Mouse (Mus musculus) urinary bladder, postnatal 36 days (tissue): ENCODE measurements around the gene Zdhhc19.
A peak's percentile ranks its signal among the peaks of the same experiment; 100 is the strongest.

Experiments used
- DNase-seq, 2 experiments: peaks; one replicate each; pipeline ENCODE4 v3.0.0; 2022; ENCODE audit warnings: low spot score in 2 of 2, mixed read lengths in 1 of 2

Zdhhc19 gene

DNA sequence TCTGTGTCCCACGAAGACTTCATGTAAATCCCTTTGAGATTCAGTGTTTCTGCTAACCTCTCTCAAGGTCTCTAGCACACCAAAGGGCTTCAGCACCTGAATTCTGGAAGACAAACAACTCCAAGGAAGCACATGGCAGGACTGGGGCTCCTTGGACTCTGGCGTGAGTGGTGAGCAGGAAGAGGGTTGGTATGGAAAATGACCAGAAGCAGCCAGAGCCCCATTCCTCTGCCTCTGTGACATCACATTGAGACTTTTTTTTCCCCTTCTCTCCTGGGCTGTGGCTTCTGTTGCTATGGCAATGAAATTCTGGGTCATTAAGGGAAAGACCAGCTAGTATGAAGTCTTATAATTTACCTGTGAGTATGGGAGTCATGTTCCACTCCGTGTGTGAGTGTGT is at the start of gene Zdhhc19:
TSS of gene Zdhhc19 (plus strand) at position 301 of the 400 bp plus-strand sequence.
- no peak for DNase-seq

DNA sequence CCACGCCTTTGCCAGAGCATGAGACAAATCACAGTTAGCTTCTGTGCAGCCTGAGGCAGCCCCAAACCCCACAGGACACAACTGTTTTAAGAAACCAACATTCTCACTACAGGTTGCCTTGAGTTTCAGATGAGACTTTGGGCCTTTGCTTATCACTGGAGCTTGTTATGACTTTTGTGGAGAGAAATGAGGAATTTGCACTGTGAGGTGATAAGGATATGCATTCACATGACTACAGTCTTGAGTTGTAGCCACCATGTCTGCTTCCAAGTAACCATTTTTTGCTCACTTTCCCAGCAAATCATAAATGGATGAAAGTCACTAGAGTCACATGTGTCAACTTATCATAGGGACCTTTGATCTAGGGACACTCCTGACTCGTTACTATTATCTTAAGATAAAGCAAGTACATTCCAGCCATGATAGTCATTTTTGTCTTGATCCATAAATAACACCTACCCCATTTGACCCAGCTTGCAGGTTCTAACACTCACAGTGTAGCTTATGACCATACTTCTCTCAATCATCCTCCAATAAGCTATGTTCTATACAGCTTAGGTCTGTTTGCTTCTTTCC is 49.4 kb upstream of the Zdhhc19 start:
- DNase-seq: no peak

DNA sequence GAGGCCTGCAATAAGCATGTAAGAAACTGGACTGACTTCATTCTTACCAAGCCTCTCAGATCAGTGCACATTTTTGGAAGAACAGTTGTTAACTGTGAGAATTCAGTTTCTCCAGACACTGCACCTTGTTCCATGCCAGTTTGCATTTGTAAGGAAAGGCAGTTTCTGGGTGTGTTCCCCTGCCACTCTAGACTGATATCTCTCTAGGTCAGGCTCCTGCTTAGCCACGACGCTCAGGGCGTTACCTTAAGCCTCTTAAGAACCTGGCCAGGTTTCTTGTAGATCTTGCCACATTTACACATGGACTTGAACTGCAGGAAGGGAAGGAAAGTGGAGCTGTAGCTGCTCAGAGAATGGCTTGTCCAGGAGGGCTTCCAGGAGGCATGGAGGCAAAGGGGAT is 46.4 kb upstream of the Zdhhc19 start:
- no peak for DNase-seq

DNA sequence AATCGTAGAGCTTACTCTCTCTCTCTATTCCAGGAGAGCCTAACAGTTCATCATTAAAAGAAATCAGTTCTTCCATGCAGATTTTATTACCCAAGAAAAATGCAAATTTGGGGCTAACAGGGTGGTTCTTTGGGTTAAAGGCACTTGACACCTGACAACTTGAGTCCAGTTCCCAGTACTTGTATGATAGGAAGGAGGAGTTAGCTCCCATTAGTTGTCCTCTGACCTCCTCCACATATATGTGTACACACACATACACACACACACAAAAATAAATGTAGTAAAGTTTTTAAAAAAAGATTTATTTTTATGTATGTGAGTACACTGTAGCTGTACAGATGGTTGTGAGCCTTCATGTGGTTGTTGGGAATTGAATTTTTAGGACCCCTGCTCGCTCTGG is 45.9 kb upstream of the Zdhhc19 start:
- no peak for DNase-seq

DNA sequence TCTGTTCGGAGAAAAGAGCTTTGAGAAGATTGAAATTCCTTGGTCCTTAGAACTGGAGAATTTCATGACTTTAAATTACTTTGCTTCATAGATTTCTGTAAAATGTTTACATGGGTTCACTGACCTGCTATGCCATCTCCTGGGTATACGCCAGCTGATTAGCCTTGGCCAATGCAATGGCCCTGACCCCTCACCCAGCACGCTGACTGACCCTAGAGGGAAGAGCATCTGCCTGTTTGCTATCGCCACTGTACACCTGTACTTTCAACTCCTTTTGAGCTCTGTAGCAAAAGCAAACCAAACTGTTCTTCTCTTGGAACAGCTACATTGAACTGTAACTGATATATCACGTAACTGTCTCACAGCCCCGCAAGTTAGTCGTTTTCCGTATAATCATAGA is 43.0 kb upstream of the Zdhhc19 start:
- no peak for DNase-seq

DNA sequence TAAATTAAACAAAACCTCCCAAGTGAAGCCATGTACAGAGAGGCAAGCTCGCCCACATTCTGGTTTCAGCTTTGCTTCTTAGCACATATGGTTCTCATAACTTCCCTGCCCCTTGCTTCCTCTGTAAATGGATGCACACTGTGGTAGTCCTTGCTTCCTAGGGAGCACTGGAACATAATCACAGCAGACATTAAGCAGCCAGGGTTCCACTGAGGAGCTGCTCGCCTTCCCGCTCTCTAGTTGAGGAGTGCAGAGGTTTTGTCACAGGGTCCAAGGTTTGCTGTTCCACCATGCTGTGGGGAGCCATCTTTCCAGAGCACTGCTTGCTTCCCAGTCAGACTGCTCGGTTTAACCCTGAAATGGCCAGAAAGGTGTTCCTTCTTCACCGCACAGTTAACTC is 41.4 kb upstream of the Zdhhc19 start:
- no peak for DNase-seq

DNA sequence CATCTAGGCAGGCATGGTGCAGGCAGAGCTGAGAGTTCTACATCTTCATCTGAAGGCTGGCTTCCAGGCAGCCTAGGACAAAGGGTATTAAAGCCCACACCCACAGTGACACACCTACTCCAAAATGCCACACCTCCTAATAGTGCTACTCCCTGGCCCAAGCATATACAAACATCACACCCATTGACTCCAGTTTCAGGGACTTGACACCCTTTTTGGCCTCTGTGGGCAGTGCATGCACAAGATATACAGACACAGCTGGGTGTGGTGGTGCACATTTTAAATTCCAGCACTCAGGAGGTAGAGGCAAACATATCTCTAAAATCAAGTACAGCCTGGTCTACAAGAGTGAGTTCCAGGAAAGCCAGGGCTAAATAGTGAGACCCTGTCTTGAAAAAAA is 40.0 kb upstream of the Zdhhc19 start:
- no peak for DNase-seq

DNA sequence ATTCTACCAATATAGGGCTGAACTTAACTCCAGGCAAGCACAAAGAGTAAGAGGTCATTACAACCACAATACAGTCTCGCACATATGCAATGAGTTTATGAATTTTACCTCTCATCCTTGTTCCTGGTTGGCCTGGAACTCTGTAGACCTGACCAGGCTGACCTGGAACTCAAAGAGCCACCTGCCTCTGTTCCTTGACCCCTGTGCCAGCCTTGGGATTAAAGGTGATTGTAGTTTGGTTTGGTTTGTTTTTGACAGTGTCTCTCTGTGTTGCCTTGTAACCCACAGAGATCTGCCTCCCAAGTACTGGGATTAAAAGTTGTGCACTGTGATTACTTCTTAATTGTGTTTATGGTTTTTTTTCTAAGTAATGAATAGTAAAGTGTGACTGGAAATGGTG is 39.3 kb upstream of the Zdhhc19 start:
- no peak for DNase-seq

DNA sequence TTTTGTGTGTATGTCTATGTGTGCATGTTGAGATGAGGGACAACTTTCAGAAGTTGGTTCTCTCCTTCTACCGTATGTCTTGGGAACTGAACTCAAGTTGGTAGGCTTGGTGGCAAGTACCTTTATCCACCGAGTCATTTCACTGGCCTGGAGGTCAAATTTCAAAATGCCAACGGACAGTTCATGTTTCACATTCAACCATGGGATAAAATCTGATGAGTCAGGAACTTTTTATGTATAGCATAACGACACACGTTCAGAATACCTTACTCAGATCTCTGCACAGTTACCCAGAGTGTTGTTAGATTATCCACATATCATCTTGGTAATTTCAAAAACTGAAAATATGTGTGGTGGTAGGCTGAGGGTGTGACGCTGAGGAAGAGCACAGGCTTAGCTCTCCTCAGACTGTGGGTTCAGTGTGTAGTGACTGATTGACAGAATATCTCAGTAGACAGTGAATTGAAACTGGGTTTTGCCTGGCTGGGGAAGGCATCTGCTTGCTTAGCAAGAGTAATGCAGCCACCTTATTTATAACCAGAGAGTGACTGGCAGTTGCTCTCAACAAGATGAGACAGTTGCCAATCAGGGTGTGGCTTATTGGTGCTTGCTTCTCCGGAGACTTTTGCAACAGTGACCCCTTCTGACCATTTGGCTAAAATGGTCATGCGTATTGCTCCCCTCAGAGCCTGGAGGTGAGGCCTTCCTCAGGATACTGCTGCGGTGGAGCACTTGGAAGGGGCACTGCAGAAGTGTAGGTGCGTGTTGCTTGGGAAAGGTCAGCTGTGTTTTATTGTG is 38.3 kb upstream of the Zdhhc19 start:
- peak; percentile 14 to 49 for DNase-seq

DNA sequence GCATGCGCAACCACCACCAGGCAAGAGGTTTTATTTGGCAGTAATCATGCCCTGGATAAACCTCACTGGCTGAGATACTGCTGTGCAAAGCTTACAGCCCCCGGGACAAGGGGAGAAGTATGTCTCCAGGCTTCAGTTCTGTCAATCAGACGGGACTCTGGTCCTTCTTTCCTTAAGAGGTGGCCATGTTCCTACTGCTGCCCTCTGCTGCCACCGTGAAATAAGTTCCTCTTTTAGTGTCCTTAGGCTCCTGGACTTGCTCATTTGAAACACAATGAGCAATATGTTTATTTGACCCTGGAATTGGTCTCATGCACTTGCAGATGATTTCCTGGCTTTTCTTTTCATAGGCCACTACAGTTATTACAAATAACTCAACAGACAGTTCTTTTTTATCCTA is 35.5 kb upstream of the Zdhhc19 start:
- DNase-seq: no peak

DNA sequence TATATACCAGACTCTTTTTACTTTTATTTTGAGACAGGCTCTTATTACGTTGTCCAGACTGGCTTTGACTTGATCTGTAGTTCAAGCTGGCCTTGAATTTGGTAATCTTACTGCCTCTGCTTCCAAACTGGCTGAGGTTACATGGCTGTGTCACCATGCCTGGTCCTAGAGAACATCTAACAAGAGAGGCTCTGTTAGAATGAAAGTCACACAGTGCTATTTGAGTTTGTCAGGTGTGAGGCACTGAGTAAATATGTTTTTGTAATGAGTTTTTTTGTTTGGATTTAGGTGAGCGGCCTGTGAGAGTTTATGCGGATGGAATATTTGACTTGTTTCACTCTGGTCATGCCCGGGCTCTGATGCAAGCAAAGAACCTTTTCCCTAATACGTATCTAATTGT is 34.4 kb upstream of the Zdhhc19 start:
- no peak for DNase-seq

DNA sequence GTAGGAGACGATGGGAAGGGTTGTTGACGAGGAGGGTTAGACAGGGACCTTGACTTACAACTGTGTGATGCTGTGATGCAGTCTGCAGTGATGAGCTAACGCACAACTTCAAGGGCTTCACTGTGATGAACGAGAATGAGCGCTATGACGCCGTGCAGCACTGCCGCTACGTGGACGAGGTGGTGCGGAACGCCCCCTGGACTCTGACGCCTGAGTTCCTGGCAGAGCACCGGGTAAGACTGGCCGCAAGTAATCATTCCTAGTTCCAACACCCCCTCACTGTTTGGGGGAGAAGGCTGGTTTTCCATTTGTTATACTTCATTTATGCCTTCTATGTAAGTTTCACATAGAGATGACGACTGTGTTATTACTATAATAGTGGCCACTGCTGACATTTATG is 33.1 kb upstream of the Zdhhc19 start:
- no peak for DNase-seq

DNA sequence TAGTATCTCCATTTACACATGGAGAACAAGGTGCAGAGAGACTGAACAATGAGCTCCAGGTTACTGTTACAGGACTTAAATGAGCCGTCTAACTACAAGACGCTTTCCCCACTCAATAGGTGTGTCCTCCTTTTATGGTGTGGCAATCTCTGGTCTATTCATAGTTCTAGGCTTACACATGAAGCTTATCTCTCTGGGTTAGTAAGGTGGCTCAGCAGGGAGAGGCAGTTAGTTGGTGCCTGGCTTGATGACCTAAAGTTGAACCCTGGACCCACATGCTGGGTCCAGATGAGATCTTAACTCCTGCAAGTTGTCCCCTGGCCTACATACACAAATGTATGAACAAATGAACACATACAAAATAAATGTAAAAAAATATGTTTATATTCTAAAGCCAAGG is 32.6 kb upstream of the Zdhhc19 start:
- DNase-seq: no peak

DNA sequence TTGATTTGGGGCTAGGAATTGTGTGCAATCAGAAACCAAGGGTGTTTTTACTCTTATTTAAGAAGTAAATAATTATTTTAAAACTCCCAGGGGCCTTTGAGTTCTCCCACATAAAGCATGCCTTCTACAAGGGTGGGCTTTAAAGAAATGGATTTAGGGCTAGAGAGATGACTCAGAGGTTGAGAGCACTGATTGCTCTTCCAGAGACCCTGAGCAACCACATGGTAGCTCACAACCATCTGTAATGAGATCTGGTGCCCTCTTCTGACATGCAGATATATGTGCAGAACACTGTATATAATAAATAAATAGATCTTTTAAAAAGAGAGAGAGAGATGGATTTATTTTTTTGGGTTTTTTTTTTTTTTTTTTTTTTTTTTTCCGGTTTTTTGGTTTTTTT is 31.2 kb upstream of the Zdhhc19 start:
- DNase-seq: no peak

DNA sequence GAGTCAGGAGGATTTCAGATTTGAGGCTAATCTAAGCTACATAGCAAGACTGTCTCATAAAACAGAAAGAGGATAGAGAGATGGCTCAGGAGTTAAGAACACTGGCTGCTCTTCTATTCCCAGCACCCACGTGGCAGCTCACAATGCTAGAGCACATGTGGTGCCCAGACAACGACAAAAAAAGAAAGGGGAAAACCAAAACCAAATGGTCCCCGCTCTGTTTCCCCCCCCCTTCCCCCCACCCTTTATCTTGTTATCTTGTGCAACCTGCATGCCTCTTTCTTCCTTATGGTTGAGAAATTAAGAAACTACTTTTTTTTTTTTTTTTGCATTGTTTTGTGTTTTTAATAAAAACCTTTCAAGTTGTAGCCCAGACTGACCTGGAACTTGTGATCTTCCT is 27.6 kb upstream of the Zdhhc19 start:
- no peak for DNase-seq

DNA sequence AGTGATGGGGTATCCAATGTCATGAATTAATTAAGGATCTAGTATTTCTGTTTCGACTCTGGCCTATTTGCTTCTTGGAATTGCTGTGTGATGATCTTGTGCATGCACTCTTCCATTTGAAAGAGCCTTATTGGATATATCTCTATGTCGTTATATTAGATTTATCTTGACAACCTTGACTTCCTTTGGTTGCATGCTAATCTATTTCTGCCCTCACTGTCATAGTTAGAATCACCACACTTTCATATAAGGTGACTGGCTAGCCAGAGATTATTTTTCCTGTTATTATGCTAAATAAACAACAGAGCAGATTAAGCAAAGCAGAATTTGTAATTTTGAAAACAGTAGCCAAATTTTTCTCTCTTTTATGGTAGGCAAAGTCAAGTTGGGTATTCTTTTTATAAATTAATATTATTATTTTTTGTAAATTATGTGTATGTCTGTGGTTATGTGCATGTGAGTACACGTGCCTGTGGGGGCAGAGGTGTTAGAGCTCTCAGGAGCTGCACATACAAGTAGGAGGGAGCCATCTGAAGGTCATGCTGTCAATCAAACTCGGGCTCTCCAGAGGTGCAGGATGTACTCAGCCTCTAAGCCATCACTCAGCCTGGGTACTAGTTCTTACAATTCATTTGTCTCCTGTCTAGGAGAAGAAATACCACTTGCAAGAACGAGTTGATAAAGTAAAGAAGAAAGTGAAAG is 26.5 kb upstream of the Zdhhc19 start:
- DNase-seq: no peak

DNA sequence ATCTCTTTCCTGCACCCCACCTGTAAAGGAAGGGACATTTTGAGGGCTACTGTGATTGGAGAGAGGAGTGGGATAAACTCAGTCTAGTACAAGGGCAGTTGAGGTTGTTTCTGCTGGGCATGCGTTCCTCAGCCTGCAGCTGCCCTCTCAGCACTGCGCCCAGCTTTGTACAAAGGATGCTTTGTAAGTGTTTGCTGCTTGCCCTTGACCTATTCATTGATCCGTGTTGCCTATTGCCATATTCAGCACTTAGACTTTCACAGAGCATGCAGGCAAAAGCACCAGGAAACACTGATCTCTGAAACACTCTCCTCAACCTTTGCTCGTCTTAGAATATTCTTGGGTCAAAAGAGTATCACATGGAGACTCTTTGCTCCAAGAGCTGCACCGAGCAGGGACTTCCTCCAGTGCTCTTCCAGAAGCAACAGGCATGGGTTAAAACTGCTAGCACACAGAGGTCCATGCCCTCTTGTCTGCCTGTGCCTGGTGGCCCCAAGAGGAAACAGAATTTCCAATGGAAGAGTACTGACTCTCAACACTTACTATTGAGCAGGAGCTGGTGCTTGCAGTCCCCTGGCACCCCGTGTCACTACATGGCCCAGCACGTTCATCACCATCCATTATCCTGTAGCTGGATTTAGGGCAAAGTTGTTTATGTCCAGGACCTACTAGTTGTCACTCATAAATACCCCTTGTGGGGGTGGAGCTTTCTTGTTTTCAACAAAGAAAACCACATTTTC is 23.6 kb upstream of the Zdhhc19 start:
- DNase-seq: no peak

DNA sequence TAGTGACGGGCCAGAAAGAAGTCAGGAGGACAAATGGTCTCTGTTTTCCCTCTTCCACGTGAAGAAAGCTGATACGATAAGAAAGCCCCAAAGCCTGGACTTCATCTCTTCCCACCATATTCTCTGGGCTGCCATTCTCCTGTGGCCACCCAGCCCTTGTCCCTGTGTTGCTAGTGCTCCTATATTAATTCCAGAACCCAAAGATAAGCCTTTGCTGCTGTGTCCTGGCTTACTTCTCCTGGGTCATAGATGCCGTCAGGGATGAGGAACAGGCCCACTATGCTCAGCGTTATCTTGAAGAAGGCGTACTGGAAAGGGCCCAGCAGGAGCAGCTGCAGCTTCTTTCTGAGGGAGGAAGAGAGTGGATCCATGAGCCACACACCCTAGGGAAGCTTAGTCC is 18.8 kb upstream of the Zdhhc19 start:
- no peak for DNase-seq

DNA sequence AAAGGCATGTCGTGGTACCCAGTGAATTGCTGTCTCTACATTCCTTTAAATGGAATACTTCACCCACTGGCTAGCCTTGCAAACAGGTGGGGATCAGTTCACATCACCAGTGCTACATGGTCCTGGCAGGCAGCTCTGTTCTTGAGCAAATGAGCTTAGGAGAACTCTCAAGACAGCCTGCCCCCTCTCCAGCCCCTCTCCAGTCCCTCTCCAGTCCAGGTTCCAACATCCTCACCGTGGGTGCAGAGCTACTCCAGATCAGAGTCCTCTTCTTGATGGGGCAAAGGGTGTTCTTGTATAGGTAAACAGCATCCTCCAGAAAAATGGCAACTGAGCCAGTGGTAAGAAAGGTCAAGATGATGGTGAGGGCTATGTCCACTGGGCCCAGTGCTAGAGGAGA is 16.6 kb upstream of the Zdhhc19 start:
- no peak for DNase-seq

DNA sequence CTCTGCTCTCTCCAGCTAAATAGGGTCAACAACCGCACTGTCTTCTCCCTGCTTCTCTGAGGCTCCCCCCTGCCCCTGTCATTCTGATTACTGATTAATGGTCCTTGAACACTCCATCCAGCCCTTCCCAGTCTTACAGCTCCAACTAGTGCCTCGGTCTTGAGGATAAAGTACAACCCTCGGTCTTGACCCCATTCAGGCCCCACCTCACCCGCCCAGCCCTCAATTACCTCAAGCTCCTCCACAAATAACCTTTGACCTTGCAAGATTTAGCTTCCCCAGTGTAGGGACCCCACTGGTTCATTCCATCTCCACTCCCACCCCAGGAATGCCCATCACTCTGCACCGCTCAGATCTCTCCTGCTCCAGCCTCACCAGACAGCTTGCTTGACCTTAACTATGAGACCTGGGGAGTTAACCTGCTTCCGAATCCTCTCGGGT is 11.6 kb upstream of the Zdhhc19 start:
- DNase-seq: no peak

DNA sequence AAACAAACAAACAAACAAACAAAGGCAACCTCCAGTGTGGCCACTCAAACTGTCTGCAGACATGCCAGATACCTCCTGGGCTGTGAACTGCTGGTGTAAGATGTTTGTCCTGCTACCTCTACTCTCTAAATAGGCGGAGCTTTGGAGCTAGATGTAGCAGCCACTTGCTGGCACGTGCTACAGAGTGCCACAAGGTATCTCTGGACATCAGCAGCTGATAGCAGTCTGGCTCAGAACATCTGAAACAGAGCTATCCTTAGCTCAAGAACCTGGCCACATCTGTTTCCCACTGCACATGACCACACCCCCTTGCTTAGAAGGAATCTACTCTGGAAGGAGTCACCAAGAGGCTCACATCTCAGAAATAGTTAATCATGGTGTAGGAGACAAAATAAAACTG is 10.9 kb upstream of the Zdhhc19 start:
- DNase-seq: no peak

DNA sequence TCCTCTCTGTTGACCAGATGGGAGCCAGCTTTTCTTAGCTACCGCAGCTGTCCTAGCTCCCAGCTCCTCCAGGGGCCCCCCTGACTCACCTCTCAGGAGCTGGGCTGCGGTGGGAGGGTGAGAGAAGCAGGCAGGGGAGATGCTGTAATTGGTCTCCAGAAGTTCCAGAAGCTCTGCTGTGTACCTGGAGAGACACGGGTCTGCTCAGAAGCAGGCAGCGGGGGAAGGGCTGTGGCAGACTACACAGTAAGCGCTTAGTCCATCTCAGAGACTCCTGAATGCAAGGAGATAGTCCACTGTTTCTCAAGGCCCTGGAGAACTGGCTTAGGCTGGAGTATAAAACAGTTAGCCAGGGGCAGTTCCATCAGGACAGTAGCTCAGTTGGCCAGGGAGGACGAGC is 10.0 kb upstream of the Zdhhc19 start:
- no peak for DNase-seq
